Mouse (Mus musculus) embryonic stem cell, embryonic (primary cell): ENCODE results near the gene Vps29.

Source experiments
- CTCF ChIA-PET, 4 experiments: fragments of 300-600 bp in 2 of 4; fragments of 350-600 bp in 2 of 4; sonication (Branson Sonifier 250); formaldehyde crosslinking; loops; one replicate each; lab custom pipeline; 2022; ENCODE audit warnings: inconsistent platforms in 2 of 4; lab: Charles Lee
- POLR2A ChIA-PET, 4 experiments: fragments of 300-600 bp in 2 of 4; fragments of 350-600 bp in 2 of 4; sonication (Branson Sonifier 250); formaldehyde crosslinking; loops; one replicate each; lab custom pipeline; 2022; ENCODE audit warnings: antibody characterized with exemption in 4 of 4, inconsistent platforms in 1 of 4; lab: Charles Lee

Gene Vps29

DNA sequence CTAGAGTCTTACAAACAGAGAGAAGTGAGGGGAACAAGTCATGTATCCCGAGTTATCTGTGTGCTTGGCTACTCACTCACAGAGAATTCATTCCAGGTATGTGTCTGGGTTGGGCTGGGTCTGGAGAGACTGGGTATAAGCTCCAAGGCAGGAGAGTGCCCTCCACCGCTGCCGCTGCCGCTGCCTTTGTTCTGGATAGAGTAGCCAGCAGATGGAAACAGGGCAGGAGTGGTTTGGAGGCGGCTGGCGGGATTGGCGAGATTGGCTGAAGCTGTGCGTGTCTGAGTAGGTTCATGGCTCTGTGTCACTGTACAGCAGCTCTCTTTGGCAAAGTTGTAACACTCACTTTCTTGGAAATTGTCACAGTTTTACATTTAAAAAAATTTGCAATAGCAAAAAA, 30.6 kb upstream of the Vps29 start:
- ChIA-PET CTCF (interaction anchor here in 3 of 4 experiments (0.6 to 3.6 kb wide), 12 partner anchors 10 to 506 kb away, joined by 3 to 13 read pairs (median 5); partner anchors contain the start of gene Tctn1 (in 1 of the 3)), POLR2A (interaction anchor here in 2 of 4 experiments (0.6 to 2.3 kb wide), 10 partner anchors 11 to 787 kb away, joined by 3 to 13 read pairs (median 3); partner anchors contain the start of gene Fam216a (in 1 of the 2))

DNA sequence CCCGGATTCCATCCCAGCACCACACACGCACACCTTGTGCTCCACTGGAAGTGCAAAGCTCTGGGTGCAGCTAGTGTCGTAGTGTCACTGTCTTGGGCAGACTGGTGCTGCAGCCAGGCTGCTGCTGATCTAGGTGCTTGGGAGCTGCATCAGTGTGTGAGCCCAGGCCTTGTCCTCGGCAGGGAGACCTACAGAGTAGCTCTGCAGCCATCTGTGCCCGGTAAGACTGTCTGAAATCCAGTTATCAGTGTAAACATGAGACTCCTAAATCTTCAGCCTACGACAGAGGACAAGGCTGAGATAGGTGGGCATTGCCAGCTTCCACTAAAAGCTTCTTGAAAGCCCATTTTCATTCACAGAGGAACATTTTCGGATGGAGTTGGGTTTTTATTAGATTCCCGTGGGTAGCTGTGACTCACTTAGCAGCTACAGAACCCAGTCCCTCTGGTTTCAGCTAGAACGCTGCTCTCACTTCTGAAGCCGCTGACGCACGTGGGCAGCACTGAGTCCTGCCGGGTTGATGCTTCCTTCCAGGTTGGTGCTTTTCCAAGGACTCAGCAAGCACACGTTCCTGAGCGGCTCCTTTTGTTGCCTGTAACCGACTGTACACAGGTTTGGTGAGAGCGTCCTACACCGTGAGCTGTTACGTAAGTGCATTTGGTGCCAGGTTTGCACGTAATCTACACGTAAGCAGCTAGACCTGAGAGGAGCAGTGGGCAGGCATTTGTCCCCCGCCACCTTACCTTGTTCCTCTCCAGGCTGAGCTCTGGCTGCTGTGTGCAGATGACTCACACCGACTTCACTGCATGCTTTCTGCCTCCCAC, 29.3 kb upstream of the Vps29 start:
- POLR2A ChIA-PET: interaction anchor here in 3 of 4 experiments (0.7 to 2.3 kb wide), 24 partner anchors 10 to 149 kb away, joined by 3 to 9 read pairs (median 4); partner anchors contain the start of genes Fam216a (in 1 of the 3), Rad9b (in 1 of the 3), Tctn1 (in 1 of the 3) and Vps29 (in 1 of the 3)

DNA sequence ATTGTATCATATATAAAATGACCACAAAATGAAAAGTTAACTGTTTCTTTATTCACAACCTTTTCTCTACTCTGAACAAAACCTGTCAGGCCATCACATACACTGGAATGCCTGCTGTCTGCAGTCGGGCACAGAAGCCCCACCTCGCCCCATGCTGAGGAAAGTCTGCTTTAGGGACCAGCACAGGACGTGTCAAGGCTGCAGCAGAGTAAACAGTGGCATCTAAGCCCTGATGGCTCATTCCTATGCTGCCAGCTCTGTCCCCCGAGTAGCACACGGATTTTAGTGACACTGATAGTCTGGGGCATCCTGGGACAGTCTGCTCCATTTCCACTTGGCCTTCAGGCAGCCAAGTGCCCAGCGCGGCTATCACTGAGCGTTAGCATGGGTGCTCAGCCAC, 28.7 kb upstream of the Vps29 start:
- ChIA-PET CTCF (interaction anchor here in 3 of 4 experiments (0.6 to 3.6 kb wide), 9 partner anchors 12 to 194 kb away, joined by 3 to 13 read pairs (median 4); no protein-coding TSS in a partner anchor), POLR2A (interaction anchor here in 3 of 4 experiments (0.8 to 2.4 kb wide), 19 partner anchors 11 to 85 kb away, joined by 3 to 9 read pairs (median 4); partner anchors contain the start of genes Rad9b (in 1 of the 3), Tctn1 (in 1 of the 3) and Vps29 (in 1 of the 3))

More for the DNA sequence above, 29.3 kb upstream of the Vps29 start:
- CTCF ChIA-PET: interaction anchor here in 3 of 4 experiments (0.6 to 3.6 kb wide), 15 partner anchors 12 to 294 kb away, joined by 3 to 13 read pairs (median 4); partner anchors contain the start of gene Tctn1 (in 1 of the 3)

DNA sequence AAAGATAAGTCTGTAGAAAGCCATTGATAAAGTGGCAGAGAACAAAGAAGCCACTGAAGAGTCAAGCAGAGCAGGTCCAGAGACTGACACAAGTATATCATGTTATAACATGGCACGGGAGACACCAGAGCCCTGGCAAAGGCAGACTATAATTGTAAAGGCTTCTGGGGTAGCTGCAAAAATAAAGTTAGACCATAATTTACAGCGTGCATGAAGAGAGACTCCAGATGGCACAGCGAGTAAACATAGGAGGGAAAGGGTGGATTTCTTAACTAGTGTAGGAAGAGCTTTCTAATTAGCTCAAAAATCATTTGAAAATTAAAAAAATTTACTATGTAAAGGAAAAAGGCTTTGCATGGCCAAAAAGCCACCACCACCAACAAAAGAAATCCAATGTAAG, 26.9 kb upstream of the Vps29 start:
- POLR2A ChIA-PET: interaction anchor here in 3 of 4 experiments (0.9 to 3.1 kb wide), 11 partner anchors 9 to 366 kb away, joined by 3 to 12 read pairs (median 4); partner anchors contain the start of genes Rad9b (in 1 of the 3) and Vps29 (in 1 of the 3)

DNA sequence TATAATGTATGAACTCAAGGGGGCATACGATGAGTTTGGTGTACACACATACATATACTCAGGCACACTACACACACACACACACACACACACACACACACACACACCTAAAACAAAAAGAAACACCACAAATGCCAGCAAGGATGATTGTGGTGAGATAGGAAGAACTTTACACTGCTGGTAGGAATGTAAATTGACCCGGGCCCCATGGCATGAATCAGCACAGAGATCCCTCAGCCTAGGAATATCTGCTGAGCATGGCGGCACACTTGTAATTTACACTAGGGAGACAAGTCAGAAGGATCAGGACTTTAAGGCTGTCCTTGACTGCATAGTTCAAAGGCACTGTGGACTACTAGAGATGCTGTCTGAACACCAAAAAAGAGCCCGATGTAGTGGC, 23.9 kb upstream of the Vps29 start:
- CTCF ChIA-PET: no interaction called here
- POLR2A ChIA-PET: interaction anchor here in 1 of 4 experiments (0.6 to 3.1 kb wide), 3 partner anchors 12 to 206 kb away, joined by 3 to 12 read pairs (median 5); partner anchors contain the start of genes Rad9b and Vps29

More for the DNA sequence above, 26.9 kb upstream of the Vps29 start:
- CTCF ChIA-PET: interaction anchor here in 1 of 4 experiments (1.5 kb wide), 1 partner anchor 16 kb away, joined by 4 read pairs; no protein-coding TSS in a partner anchor

DNA sequence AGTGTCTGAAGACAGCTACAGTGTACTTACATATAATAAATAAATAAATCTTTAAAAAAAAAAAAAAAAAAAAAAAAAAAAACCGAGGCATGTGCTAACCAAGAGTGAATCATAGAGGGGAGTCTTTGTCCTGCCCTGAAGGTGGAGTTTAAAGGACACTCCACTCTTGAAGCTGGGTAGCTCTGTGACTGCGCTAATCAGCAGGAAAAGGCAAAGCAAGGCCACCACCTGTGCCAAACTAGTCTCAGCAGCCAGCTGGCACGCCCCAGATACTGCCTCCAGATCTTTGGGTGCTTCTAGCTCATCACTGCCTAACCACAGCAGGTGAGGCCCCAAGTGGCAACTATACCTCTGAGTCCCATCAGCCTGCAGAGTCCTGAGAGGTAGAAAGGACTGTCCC, 19.5 kb upstream of the Vps29 start:
- POLR2A ChIA-PET: interaction anchor here in 3 of 4 experiments (0.6 to 1.9 kb wide), 10 partner anchors 8 to 447 kb away, joined by 3 to 6 read pairs (median 3); partner anchors contain the start of gene Fam216a (in 1 of the 3)
- CTCF ChIA-PET: interaction anchor here in 3 of 4 experiments (0.6 to 1.0 kb wide), 4 partner anchors 9 to 799 kb away, joined by 3 to 5 read pairs (median 4); no protein-coding TSS in a partner anchor

DNA sequence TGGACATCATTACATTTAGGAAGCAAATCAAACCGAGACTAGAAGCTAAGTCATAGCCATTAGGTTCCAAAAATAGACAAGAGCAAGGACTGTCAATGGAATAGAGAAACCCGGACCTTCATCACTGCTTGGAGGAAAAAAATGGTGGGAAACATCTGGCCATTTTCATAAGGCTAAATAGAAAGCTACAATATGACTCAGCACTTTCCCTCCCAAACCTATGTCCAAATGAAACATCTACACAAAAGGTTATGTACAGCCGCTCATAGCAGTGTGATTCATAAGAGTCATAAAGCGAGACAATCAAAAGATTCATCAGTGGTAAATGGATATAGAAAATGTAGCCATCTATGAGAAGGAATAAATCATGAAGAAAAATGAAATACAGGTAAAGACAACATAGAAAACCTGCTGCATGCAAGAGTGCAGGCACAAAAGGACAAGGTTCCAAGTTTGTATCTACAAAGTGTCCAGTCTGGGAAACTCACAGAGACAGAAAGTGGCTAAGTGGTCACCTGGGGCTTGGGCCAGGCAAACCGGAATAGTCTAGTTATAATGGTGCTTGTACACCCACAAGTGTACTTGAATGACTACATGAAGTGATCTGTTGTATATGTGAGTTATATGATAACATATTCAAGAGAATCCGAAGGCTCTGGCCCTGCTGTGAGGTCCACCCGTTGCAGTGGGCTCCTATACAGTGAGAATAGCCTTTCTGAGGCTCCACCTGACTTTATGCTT, 17.4 kb upstream of the Vps29 start:
- ChIA-PET CTCF (interaction anchor here in 1 of 4 experiments (0.6 kb wide), 1 partner anchor 173 kb away, joined by 3 read pairs; no protein-coding TSS in a partner anchor), POLR2A (interaction anchor here in 1 of 4 experiments (1.1 kb wide), 1 partner anchor 12 kb away, joined by 4 read pairs; no protein-coding TSS in a partner anchor)

DNA sequence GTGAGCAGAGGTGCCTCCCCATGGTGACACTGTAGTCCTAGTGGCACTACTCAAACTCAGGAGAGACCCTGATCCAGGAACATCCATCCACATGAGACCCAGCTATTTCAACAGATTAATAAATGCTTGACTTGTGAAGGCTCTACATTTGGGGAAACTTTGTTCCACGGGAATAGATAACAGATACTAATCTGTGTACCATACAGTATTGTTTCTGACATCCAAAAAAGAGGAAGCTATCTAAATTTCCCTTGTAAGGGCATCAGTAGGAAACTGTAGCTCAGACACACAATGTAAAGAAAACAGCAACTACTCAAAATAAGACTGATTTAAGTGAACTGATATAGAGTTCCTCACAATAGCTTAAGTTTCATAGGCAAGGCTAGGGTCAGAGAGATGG, 11.3 kb upstream of the Vps29 start:
- POLR2A ChIA-PET: interaction anchor here in 3 of 4 experiments (0.6 to 3.6 kb wide), 43 partner anchors 8 to 226 kb away, joined by 3 to 28 read pairs (median 4); partner anchors contain the start of genes Tctn1 (in 3 of the 3), Rad9b (in 2 of the 3), Vps29 (in 2 of the 3) and Anapc7 (in 1 of the 3)
- CTCF ChIA-PET: interaction anchor here (0.6 to 3.6 kb wide), 31 partner anchors 11 to 789 kb away, joined by 3 to 52 read pairs (median 4); partner anchors contain the start of genes Tctn1 (in 4 of the 4), Rad9b (in 1 of the 4), Rhof (in 1 of the 4) and Vps29 (in 1 of the 4)

DNA sequence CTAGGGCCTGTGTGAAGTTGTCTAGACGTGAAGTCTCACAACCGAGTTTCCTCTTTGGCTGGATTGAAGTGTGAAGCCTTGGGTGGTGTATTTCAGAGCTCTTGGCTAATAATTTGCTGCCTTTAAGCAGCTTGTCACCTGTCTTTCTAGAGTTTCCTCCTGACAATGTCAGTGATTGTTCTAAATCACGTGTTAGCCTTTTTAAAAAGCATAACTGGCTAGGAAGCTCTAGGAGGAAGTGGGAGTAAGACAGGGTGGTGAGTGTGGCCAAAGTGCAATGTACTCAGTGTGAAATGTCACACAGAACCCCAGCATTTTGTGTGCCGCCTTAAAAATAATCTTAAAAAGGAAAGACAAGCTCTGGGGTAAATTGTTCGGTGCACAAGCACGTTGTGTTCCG, 10.4 kb upstream of the Vps29 start:
- POLR2A ChIA-PET: interaction anchor here (0.6 to 3.6 kb wide), 48 partner anchors 9 to 227 kb away, joined by 3 to 28 read pairs (median 4); partner anchors contain the start of genes Tctn1 (in 3 of the 4), Rad9b (in 2 of the 4), Vps29 (in 2 of the 4) and Anapc7 (in 1 of the 4)

DNA sequence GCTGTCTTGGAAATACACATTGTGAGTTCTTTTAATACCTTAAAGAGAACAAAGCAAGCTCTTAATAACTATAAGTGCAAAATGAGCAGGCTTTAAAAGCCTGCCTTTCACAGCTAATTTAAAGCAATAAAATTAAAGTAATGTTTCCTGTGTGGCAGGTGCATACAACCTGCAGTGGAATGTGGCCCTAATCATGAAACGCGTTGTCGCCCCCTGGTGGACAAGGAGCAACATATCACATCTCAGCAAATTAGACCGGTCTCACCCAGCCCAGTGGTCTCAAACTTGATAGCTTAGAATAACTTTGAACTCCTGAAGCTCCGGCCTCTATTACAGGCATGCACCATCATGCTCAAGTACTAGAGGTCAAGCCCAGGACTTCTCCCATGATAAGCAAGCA, 9.9 kb upstream of the Vps29 start:
- POLR2A ChIA-PET: interaction anchor here in 3 of 4 experiments (0.7 to 3.6 kb wide), 24 partner anchors 9 to 214 kb away, joined by 3 to 28 read pairs (median 6); partner anchors contain the start of genes Rad9b (in 2 of the 3), Tctn1 (in 2 of the 3) and Vps29 (in 2 of the 3)
- CTCF ChIA-PET: interaction anchor here (0.5 to 3.6 kb wide), 40 partner anchors 9 to 367 kb away, joined by 3 to 52 read pairs (median 4); partner anchors contain the start of genes Tctn1 (in 4 of the 4), Rad9b (in 2 of the 4) and Vps29 (in 2 of the 4)

More for the DNA sequence above, 10.4 kb upstream of the Vps29 start:
- CTCF ChIA-PET: interaction anchor here (0.6 to 3.6 kb wide), 43 partner anchors 9 to 455 kb away, joined by 3 to 52 read pairs (median 4); partner anchors contain the start of genes Tctn1 (in 4 of the 4), Rad9b (in 1 of the 4) and Vps29 (in 1 of the 4)

DNA sequence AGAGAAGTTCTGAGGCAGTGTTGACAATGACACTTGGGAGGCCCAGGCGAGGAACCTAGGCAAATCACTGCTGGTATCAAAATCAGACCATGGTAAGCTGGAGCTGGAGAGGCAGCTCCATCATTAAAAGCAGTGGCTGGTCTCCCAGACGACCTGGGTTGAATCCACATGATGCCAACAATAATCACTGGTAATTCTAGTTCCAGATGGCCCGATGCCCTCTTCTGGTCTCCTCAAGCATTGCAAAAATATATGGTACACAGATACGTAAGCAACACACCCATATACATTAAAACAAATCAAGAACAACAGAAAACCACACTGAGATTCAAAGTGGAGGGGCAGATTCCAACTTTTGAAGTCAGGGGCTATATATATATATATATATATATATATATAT, 8.4 kb upstream of the Vps29 start:
- ChIA-PET CTCF (interaction anchor here in 3 of 4 experiments (0.6 to 3.6 kb wide), 7 partner anchors 20 to 82 kb away, joined by 3 to 25 read pairs (median 3); partner anchors contain the start of gene Tctn1 (in 1 of the 3)), POLR2A (interaction anchor here in 2 of 4 experiments (0.6 to 3.6 kb wide), 5 partner anchors 8 to 90 kb away, joined by 3 to 28 read pairs (median 3); partner anchors contain the start of genes Rad9b (in 1 of the 2), Tctn1 (in 1 of the 2) and Vps29 (in 1 of the 2))

DNA sequence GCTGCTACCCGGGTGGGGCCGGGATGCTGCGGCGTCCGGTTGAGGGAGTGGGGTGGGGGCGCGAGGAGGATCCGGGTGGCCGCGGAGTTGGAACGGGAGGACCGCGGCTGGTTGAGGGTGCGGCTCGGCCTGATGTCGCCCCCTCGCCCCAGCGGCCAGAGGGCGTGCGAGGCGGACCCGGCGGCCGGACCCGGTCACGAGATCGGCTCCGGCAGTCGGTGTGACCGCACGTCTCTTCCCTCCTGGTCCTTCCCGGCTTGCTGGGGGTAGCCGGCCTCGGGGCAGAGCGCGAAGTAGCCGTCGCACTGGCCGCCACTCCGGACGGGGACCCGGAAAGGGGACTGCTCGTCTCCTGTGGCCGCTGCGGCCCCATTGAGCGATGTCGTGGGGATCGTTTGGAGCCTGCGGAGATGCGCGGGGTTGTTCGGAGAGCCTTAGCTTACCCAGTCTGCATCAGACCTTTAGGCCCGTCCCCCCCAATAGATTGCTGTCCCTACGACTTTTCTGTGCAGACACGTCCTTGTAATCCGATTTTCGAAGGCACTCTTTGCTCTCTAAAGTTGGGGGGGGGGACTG, 411 bp downstream of the Vps29 start:
- POLR2A ChIA-PET: interaction anchor here (0.6 to 2.4 kb wide), 51 partner anchors 9 to 925 kb away, joined by 3 to 28 read pairs (median 4); partner anchors contain the start of genes Fam216a (in 3 of the 4), Tctn1 (in 3 of the 4), Gpn3 (in 2 of the 4) and Ppp1cc (in 2 of the 4)
- CTCF ChIA-PET: interaction anchor here (0.6 to 3.4 kb wide), 9 partner anchors 10 to 409 kb away, joined by 3 to 12 read pairs (median 6); partner anchors contain the start of gene Tctn1 (in 2 of the 4)

DNA sequence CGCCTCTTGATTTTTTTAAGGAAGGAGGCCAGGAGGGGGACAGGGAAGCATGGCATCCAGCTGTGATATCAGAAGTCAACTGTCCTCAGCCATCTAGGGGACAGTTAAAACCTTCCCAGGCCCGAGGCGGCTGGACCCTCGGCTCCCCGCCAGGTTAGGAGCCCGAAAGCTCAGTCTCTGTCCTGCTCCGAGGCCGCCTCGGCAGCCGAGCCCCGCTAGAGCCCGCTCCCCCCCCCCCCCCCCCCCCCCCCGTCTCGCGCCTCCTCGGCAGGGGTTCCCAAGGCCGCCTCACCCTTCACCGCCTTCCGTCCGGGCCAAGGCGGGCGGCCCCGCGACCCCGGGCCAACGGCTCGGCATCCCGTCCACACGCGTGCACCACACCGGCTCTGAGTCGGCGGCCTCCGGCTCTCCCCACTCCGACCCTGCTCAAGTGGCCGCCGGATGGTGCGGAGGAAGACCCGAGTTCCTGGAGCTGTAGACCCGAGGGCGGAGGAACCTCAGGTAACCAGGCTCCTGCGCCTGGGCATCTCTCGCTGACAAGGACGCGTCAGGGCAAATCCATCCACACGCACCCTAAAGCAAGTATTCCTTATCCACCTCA, 17.5 kb downstream of the Vps29 start, which contains the start of gene Gpn3:
TSS of gene Gpn3 (plus strand) at position 286 of the 601 bp plus-strand sequence.
- ChIA-PET POLR2A (interaction anchor here in 3 of 4 experiments (0.5 to 2.1 kb wide), 31 partner anchors 8 to 1820 kb away, joined by 3 to 22 read pairs (median 3); partner anchors contain the start of genes Rad9b (in 2 of the 3), Tctn1 (in 2 of the 3) and Vps29 (in 2 of the 3)), CTCF (interaction anchor here in 3 of 4 experiments (0.5 to 1.3 kb wide), 7 partner anchors 8 to 527 kb away, joined by 3 to 7 read pairs (median 4); partner anchors contain the start of genes Rad9b (in 1 of the 3) and Vps29 (in 1 of the 3))

DNA sequence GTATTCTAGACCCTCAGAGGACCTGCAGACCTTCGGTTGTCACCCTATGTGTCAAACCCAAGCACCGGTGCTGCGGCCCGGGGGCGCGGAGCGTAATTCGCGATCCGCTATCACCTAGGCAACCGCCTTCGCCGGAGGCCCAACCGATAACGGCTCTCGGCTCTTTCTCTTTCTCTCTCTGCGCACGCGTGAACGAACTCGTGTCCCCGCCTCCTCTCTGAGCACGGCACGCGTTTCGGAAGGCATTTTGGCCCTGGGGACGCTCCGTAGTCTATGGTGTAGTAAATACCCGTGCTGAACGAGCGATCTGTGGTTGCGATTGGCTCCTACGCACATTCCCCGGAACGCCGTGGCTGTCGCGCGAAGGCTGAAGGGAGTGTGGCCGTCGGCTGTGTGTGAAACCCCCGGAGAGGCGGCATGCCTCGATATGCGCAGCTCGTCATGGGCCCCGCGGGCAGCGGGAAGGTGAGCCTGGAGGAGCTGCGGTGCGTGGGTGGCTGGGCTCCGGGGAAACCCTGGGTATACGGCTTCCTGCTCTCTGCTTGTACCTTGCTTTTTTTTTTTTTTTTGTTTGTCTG, 18.1 kb downstream of the Vps29 start, which contains the start of gene Fam216a:
TSS of gene Fam216a (minus strand) at position 173 of the 578 bp plus-strand sequence.
- CTCF ChIA-PET: interaction anchor here (0.6 to 1.3 kb wide), 11 partner anchors 8 to 269 kb away, joined by 3 to 4 read pairs (median 3); partner anchors contain the start of gene Rad9b (in 1 of the 4)
- POLR2A ChIA-PET: interaction anchor here in 3 of 4 experiments (0.5 to 2.1 kb wide), 35 partner anchors 7 to 1821 kb away, joined by 3 to 22 read pairs (median 3); partner anchors contain the start of genes Rad9b (in 3 of the 3), Vps29 (in 2 of the 3), Naa25 (in 1 of the 3) and Tctn1 (in 1 of the 3)
